Mouse (Mus musculus) MEL (cell line): ENCODE measurements at regions not wholly inside any gene's neighbourhood (a gene's known extent, or its start where the extent isn't known, plus 50 kb on each side); places are given as distances from the start of the nearest gene placed in this dataset.

Experiments
- CHD2 ChIP-seq: IDR thresholded peaks from 2 replicates; pipeline ENCODE4 v1.6.1; 2011; ENCODE audit warnings: low read length, improper control_type of control experiment
- CTCF ChIP-seq, 3 experiments: IDR thresholded peaks in 2 of 3; conservative IDR thresholded peaks in 1 of 3; 2 replicates each; pipeline ENCODE4 v1.5.1; 2011 to 2012; ENCODE audit warnings: low read length in 3 of 3, low read depth in 2 of 3, mild to moderate bottlenecking in 2 of 3, improper control_type of control experiment in 1 of 3, inconsistent platforms in 1 of 3, mixed read lengths in 1 of 3, moderate library complexity in 1 of 3; ENCODE audit not compliant: control insufficient read depth in 1 of 3, insufficient read depth in 1 of 3, poor library complexity in 1 of 3, severe bottlenecking in 1 of 3
- MAFK ChIP-seq: IDR thresholded peaks from 2 replicates; pipeline ENCODE4 v1.6.1; 2011; ENCODE audit warnings: low read depth, mild to moderate bottlenecking, low read length, improper control_type of control experiment, borderline replicate concordance
- MAX ChIP-seq: IDR thresholded peaks from 2 replicates; pipeline ENCODE4 v1.6.1; 2011; ENCODE audit warnings: low read length, improper control_type of control experiment
- NELFE ChIP-seq: IDR thresholded peaks from 2 replicates; pipeline ENCODE4 v1.6.1; 2011; ENCODE audit warnings: low read depth, low read length, improper control_type of control experiment
- POLR2AphosphoS5 ChIP-seq: IDR thresholded peaks from 2 replicates; pipeline ENCODE4 v1.6.1; 2012; ENCODE audit warnings: low read depth, borderline replicate concordance, mild to moderate bottlenecking, inconsistent platforms, low read length, moderate library complexity, mixed read lengths
- SMC3 ChIP-seq: IDR thresholded peaks from 2 replicates; pipeline ENCODE4 v1.6.1; 2011; ENCODE audit warnings: low read depth, low read length, improper control_type of control experiment
- ZC3H11A ChIP-seq: IDR thresholded peaks from 2 replicates; pipeline ENCODE4 v1.6.1; 2012; ENCODE audit warnings: low read depth, mild to moderate bottlenecking, inconsistent platforms, low read length, improper control_type of control experiment
- ZKSCAN1 ChIP-seq: IDR thresholded peaks from 2 replicates; pipeline ENCODE4 v1.6.1; 2012; ENCODE audit warnings: low read depth, mild to moderate bottlenecking, inconsistent platforms, low read length, improper control_type of control experiment, moderate library complexity
- ZMIZ1 ChIP-seq: IDR thresholded peaks from 2 replicates; pipeline ENCODE4 v1.6.1; 2012; ENCODE audit warnings: low read depth, mild to moderate bottlenecking, inconsistent platforms, low read length, improper control_type of control experiment, moderate library complexity

DNA sequence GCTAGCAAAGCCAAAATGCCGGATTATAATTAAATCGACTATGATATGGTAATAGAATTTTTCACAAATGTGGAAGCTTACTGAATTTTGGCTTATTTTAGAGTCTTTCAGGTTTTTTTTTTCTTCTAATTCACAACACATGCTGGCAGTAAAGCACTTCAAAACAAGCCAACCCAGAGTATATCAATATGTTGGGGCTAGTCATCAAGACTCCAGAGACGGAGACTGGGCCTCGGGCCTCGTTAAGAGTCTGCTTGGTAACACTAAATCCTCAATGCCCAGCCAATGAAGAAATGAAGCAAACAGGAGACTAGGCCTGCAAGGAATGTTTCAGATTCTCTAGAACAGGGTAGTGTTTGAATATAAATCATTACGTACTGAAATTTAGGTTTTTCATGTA is 153.3 kb upstream of the Plekha5 start:
- no peak for TF ChIP-seq ZKSCAN1
- TF ChIP-seq MAX = no peak
- TF ChIP-seq ZC3H11A = no peak
- no peak for TF ChIP-seq ZMIZ1
- no peak for TF ChIP-seq MAFK
- no peak for TF ChIP-seq NELFE
- no peak for TF ChIP-seq POLR2AphosphoS5
- TF ChIP-seq CTCF (IDR thresholded peaks at IDR 0.05 in 2 of 3, conservative IDR thresholded peaks at IDR 0.05 in 1 of 3; ENCODE audit: control insufficient read depth in 1 of 3, insufficient read depth in 1 of 3, low read depth in 2 of 3, low read length in 3 of 3, poor library complexity in 1 of 3, severe bottlenecking in 1 of 3) = no peak
- TF ChIP-seq SMC3 = no peak
- TF ChIP-seq CHD2 = no peak
